Mouse (Mus musculus): ENCODE measurements around the gene Snx14.

DNA sequence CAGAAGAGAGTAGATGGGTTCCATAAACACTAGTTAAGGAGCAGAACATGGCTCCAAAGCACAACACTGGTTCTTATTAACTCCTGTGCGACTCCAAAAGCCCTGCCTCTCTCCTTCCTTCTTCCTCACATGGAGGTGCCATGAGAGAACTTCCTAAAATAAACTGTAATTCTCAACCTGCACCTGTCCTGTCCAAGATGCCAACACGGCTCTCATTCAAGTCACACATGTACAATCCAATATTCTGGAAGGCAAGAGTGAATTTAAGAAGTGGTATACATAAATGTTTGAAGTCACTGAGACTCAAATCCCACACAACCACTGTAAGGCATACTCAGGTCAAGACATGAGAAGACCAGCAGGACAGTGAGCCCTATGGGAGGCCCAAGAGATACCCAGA, 67.6 kb downstream of the Snx14 start:
- TF ChIP-seq CTCF (IDR thresholded peaks at IDR 0.05) (no peak), EP300 (IDR thresholded peaks at IDR 0.05; ENCODE audit: insufficient read depth, low read depth, low read length) (no peak)

Measured in heart, adult 2 months (tissue).